Mouse (Mus musculus) spleen, adult 2 months (tissue): ENCODE measurements around the gene Gpr171. TPM values are rescaled to one million over a fixed set of nuclear protein-coding genes. Genes with fewer than 3 reads are reported as not detected.

ENCODE experiments used
- DNase-seq, 2 experiments: peaks; one replicate each; pipeline versions ENCODE4 v3.0.0 to v3.0.0-alpha.2; 2012 to 2021; ENCODE audit warnings: low spot score in 2 of 2, low read depth in 1 of 2
- H3K27ac ChIP-seq: fragments of 200-500 bp; 2 replicates; pipeline ENCODE4 v1.5.1; 2012; ENCODE audit warnings: low read length, inconsistent platforms; ENCODE audit not compliant: insufficient read depth
- H3K27me3 ChIP-seq: fragments of 200-500 bp; 2 replicates; pipeline ENCODE4 v1.6.1; 2012; ENCODE audit warnings: mild to moderate bottlenecking, moderate library complexity, low read length, inconsistent platforms; ENCODE audit not compliant: control insufficient read depth, insufficient read depth
- H3K36me3 ChIP-seq: fragments of 200-500 bp; 2 replicates; pipeline ENCODE4 v1.6.1; 2012; ENCODE audit warnings: mild to moderate bottlenecking, low read length, inconsistent platforms; ENCODE audit not compliant: control insufficient read depth, insufficient read depth
- H3K4me1 ChIP-seq: fragments of 200-500 bp; 2 replicates; pipeline ENCODE4 v1.6.1; 2011; ENCODE audit warnings: inconsistent platforms; ENCODE audit not compliant: control insufficient read depth, insufficient read depth, insufficient read length
- H3K4me3 ChIP-seq: fragments of 200-500 bp; 2 replicates; pipeline ENCODE4 v1.5.1; 2011; ENCODE audit warnings: mild to moderate bottlenecking, inconsistent platforms; ENCODE audit not compliant: insufficient read depth, insufficient read length; ENCODE audit errors: extremely low read depth
- CTCF ChIP-seq: fragments of 200-500 bp; IDR thresholded peaks from 2 replicates; pipeline ENCODE4 v1.5.1; 2011; ENCODE audit warnings: mild to moderate bottlenecking, inconsistent platforms; ENCODE audit not compliant: insufficient read depth, insufficient read length, insufficient replicate concordance; ENCODE audit errors: extremely low read depth
- POLR2A ChIP-seq: fragments of 200-500 bp; IDR thresholded peaks from 2 replicates; pipeline ENCODE4 v1.6.1; 2011; ENCODE audit warnings: low read depth, low read length, inconsistent platforms
- WGBS: fragments of 180-500 bp; shearing (Covaris S2); methylation state at CpG from one replicate; pipeline ENCODE4 v1.1.7; 2018; 5-methylcytosine and 5-hydroxymethylcytosine counted together
- polyA plus RNA-seq: library from polyadenylated mRNA; depleted of rRNA; stranded (reverse); fragments of >200 nt; gene quantifications from 2 replicates; pipeline ENCODE4 v1.2.3, GENCODE M21; 2012

Gene Gpr171
- polyA plus RNA-seq, 1 experiment, result 5.4 TPM

GRCm38 (mm10) chr3:59130431-59130830 is 28.8 kb upstream of the Gpr171 start:
- H3K27ac ChIP-seq, result peak overlapping the region; percentile 19
- DNase-seq, result no peak
- H3K4me3 ChIP-seq, result peak overlapping the region; percentile 45
- 11% methylated on average over 8 of the region's 8 CpGs for WGBS
- no peaks in the 10 kb centered on the region for H3K36me3 ChIP-seq
- H3K27me3 ChIP-seq, result no peaks in the 10 kb centered on the region
- H3K4me1 ChIP-seq, result peaks cover 8% of the 10 kb centered on the region; the same call in 1 of the 2 replicates
- no peak for TF ChIP-seq CTCF
- TF ChIP-seq POLR2A, result no peak

- WGBS, result 44% methylated on average over 3 of the region's 3 CpGs
Measured at GRCm38 (mm10) chr3:59129547-59129946, 27.9 kb upstream of the Gpr171 start.

GRCm38 (mm10) chr3:59128681-59129080 is 27.1 kb upstream of the Gpr171 start:
- Histone ChIP-seq H3K27me3 (no peaks in the 10 kb centered on the region), H3K4me1 (peaks cover 8% of the 10 kb centered on the region; the same call in 1 of the 2 replicates), H3K4me3 (no peak overlapping the region), H3K36me3 (no peaks in the 10 kb centered on the region), H3K27ac (no peak overlapping the region)
- no peak for DNase-seq
- TF ChIP-seq POLR2A (no peak), CTCF (no peak)
- WGBS, result 81% methylated on average over 20 of the region's 20 CpGs

More at GRCm38 (mm10) chr3:59129547-59129946, 27.9 kb upstream of the Gpr171 start:
- Histone ChIP-seq H3K27ac (no peak overlapping the region), H3K4me1 (peaks cover 8% of the 10 kb centered on the region; the same call in 1 of the 2 replicates), H3K36me3 (no peaks in the 10 kb centered on the region), H3K4me3 (no peak overlapping the region), H3K27me3 (no peaks in the 10 kb centered on the region)
- DNase-seq, result no peak
- no peak for TF ChIP-seq POLR2A

- Histone ChIP-seq H3K27me3 (no peaks in the 10 kb centered on the region), H3K27ac (no peak overlapping the region), H3K36me3 (no peaks in the 10 kb centered on the region), H3K4me1 (peaks cover 3% of the 10 kb centered on the region; the same call in 1 of the 2 replicates), H3K4me3 (no peak overlapping the region)
- WGBS, result 54% methylated on average over 7 of the region's 7 CpGs
- TF ChIP-seq POLR2A (no peak), CTCF (no peak)
- DNase-seq, result no peak
Measured at GRCm38 (mm10) chr3:59125783-59126555, 24.3 kb upstream of the Gpr171 start.

GRCm38 (mm10) chr3:59125022-59125421 is 23.4 kb upstream of the Gpr171 start:
- Histone ChIP-seq H3K4me1 (no peaks in the 10 kb centered on the region), H3K36me3 (no peaks in the 10 kb centered on the region), H3K4me3 (no peak overlapping the region), H3K27ac (no peak overlapping the region), H3K27me3 (no peaks in the 10 kb centered on the region)
- 76% methylated on average over 5 of the region's 5 CpGs for WGBS
- DNase-seq, result no peak
- TF ChIP-seq CTCF (no peak), POLR2A (no peak)

GRCm38 (mm10) chr3:59121780-59122449 is 20.3 kb upstream of the Gpr171 start:
- 83% methylated on average over 7 of the region's 7 CpGs for WGBS

More at GRCm38 (mm10) chr3:59121780-59122449, 20.3 kb upstream of the Gpr171 start:
- no peaks in the 10 kb centered on the region for H3K36me3 ChIP-seq
- DNase-seq, result no peak
- H3K4me3 ChIP-seq, result no peak overlapping the region
- no peak overlapping the region for H3K27ac ChIP-seq
- no peaks in the 10 kb centered on the region for H3K27me3 ChIP-seq
- TF ChIP-seq CTCF (no peak), POLR2A (no peak)
- H3K4me1 ChIP-seq, result peaks cover 3% of the 10 kb centered on the region
